Mouse (Mus musculus) adrenal gland, postnatal 10 days (tissue): ENCODE results near the gene Slit2. TPM values are rescaled to one million over a fixed set of nuclear protein-coding genes. Genes with fewer than 3 reads are reported as not detected.

Experiments
- DNase-seq: peaks from one replicate; pipeline ENCODE4 v3.0.0; 2021; ENCODE audit warnings: mixed read lengths
- long read RNA-seq, 2 experiments: library from polyadenylated mRNA; stranded (forward); transcript quantifications; one replicate each; pipeline ENCODE4 v2.0.0; 2021
- total RNA-seq, 2 experiments: library from RNA; stranded (reverse); gene quantifications; 2 replicates each; pipeline ENCODE4 v1.2.3; 2021

Gene Slit2
- 10 to 100 TPM; 10.8 to 22.4 TPM for total RNA-seq
- long read RNA-seq, experiment 1, partial matches to known transcripts: 1 of 3 reads
- long read RNA-seq, experiment 1, other reads (novel, unspliced or antisense): 2 of 3 reads
- long read RNA-seq, experiment 2, partial matches to known transcripts: 0 of 2 reads
- long read RNA-seq, experiment 2, other reads (novel, unspliced or antisense): 1 of 2 reads

DNA sequence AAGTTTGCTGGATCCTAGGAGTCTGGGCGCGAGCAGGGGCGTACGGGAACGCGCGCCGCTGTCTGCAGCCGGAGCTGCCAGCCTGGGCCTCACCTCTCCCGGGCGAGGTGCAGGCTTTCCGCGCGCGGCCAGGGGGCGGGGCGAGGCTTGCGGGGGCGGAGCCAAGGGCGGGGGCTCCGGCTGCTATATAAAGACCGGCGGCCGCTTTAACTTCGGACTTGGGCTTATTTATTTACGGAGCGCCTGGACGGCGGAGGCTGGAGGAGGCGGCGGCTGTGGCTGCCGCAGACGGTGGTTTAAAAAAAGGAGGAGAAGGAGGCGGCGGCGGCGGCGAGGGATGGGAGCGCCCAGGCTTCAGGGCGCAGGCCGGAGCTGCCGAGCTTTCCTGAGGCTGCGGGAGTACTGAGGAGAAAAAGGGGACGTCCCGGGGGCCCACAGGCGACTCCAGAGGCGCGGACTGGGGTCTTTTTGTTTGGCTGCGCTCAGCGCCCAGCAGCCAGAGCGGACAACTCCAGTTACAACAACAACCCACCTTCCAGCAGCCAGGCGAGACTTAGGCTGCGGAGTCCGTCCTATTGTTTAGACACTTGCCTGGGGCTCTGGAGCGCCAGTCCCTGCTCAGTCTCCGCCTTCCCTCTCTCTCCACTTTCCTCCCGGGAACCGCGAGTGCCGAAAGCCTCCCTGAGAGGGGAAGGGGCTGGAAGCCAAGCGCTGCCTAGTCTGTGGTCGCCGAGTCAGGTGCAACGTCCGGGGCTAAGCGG is at the start of gene Slit2:
Gene Slit2 (plus strand): TSS at position 198 of the 761 bp plus-strand sequence.
- DNase-seq: peak; percentile 96

GRCm38 (mm10) chr5:47938586-47939372 is 44.2 kb upstream of the Slit2 start:
- DNase-seq: no peak

DNA sequence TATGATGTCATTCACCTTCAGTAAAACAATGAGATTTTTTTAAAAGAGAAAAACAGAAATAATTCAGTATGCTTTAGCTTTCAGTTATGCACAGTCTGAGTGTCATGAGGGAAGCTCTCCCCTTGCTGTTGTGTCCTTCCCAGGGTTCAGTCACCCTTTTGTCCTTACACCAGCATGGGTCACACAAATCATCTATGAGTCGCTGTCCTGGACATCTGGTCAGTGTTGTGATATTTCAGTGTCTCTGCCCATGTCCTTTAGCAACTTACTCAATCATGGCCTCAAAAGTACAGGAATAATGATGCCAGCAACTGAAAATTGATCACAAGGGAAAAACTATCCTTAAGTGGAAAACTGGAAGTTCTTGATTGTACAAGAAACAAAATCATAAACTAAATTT is 26.5 kb upstream of the Slit2 start:
- peak; percentile 8 for DNase-seq

DNA sequence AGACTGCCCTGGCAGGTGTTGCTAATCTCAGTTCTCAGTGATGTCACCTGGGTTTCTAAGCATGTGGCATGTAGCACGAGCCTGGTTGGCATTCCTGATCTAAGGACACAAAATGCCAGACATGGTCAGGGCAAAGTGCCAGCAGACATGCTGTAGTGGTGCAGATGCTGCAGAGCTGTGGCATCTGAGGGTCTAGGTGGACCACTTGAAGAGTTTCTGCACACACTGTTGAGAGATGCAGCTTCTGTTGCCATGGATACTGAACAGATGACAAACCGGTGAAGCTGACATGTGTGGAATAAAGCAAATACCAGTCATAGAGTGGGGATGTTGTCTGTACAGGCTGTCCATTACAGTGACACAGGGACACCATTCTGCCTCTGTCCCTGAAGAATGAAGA is 7.1 kb upstream of the Slit2 start:
- no peak for DNase-seq

DNA sequence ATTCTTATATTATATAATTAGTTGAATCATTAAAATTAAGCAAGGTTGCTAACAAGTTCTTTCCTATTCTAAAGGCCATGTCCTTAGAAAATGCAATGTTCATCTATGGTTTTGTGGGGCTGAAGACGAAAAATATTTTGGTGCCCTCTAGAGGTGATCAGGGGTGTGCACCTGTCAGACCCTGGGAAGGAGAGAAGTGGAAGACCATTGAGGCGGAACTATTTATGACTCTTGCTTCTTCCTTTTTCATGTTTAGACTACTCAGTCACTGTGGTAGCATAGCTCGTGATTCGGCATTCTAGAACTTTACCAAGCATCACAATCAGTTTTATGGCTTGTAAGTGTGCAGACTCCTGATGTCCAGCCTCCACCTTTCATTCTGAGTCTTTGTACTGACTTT is 3.6 kb upstream of the Slit2 start:
- DNase-seq: peak; percentile 26

- no peak for DNase-seq
These were observed 2.5 kb upstream of the Slit2 start for GRCm38 (mm10) chr5:47980459-47980858.

DNA sequence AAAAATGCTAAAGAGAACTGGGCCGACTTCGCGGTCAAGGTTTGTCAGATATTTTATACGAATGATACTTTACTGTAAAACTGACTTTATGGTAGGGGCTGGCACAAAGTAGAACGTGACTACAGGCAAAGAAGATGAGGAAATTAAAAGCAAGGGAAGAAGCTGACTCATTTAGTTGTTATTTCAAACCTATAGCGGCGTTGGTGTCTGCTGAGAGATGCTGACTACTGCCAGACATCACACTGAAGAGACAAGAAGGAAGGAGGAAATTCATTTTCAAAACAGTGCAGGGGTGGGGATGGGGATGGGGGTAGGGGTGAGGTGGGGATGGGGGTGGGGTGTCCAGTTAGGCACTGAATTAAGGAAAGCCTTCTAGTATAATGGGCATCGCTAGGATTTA is 987 bp upstream of the Slit2 start:
- DNase-seq: no peak

DNA sequence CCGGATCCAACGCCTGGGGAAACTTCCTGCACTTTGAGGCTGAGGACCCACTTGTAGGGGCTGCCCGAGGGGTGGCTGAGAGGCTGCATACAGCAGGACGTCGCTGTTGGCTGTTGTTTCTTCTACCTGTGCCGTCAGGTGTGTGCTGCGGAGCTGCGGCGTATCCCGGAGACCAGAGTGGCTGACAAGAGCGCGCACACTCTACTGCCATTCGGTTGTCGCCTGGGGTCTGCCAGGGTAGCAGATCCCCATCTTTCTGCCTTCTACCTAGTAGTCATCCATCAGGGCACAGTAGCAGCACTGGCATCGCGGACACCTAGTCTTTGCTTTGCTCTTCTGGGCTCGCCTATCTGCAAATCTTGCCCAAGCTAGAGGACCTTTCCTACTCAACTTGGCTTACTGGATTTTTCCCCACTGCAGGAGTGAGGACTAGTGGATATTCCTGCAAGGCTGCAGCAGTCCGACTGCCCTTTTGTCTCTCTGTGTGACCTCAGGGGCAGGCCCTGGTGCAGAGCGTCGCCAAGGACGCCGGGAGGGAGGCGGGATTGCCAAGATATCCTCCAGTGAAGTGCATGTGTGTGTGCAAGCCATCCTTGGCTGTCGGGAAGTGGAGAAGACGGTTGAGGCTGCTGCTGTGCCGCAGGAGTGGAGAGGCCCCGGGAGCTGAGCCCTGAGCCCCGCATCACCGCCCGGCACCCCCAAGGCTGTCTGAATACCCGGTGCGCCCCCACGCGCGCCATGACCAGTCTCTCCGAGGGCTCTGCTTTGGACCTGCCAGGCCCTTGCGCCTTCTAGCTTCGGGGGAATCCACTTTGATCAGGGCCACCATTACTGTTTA is 1.0 kb downstream of the Slit2 start:
- peak; percentile 31 for DNase-seq

DNA sequence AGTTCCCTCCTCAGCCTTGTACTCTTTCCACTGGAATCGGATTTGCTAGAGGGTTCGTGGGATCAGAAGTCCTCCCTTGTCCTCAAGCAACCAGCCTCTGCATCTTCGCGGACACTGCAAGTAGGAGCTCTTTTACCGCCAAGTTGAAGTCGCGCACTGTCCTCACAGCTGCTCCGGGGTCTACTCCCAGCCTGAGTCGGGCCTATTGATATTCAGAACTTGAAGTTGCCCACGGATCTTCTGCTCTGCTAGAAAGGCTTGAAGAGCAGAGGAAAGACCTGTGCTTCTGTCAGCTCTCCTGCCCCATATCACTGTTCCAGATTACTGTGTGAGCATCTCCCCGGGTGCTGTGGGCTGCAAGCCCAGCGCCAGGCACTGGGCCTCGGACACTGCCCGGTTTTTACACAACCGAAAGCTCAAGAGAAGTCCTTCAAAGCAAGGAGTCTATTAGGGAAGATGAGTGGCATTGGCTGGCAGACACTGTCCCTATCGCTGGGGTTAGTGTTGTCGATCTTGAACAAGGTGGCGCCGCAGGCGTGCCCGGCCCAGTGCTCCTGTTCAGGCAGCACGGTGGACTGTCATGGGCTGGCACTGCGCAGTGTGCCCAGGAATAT is 1.8 kb downstream of the Slit2 start:
- DNase-seq: peak; percentile 7

DNA sequence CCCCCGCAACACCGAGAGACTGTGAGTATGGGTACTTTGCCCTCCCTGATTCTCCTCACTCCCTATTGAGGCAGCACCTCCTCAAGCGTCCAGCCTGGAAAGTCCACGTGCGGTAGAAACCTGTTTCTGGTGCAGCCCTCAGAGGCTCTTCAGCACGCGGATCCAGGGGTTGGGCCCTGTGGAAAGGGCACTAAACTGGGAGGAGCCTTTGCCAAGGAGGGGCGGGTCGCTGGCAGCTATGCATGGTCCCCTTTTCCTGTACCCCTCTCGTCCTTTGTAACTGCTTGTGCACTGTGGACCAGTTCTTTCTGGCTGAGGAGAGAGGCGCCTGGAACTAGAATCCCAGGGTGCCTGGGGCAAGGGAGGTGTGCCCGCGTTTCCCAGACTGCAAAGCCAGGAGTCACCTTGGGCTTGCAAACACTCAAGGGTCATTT is 2.3 kb downstream of the Slit2 start:
- peak; percentile 24 for DNase-seq

GRCm38 (mm10) chr5:47985901-47986670 is 3.1 kb downstream of the Slit2 start:
- peak; percentile 23 for DNase-seq

DNA sequence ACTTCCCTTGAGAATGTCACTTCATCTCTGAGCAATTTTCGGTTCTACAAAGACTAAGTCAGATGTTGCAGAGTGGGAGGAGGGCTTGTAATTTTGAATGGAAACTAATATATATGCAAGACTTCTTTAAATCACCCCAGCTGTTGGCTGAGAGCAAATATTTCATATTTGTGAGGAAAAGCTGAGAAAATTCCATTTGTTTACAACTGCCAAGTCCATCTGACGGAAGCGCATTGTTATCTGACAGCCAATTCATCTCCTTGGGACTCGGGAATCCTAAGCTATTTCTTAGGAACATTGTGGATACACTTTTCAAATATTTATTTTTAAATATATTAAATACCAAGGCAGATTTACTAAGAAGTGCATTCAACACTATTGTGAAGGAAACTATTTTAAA is 8.0 kb downstream of the Slit2 start:
- DNase-seq: no peak

GRCm38 (mm10) chr5:48003708-48004415 is 20.9 kb downstream of the Slit2 start:
- DNase-seq: no peak

DNA sequence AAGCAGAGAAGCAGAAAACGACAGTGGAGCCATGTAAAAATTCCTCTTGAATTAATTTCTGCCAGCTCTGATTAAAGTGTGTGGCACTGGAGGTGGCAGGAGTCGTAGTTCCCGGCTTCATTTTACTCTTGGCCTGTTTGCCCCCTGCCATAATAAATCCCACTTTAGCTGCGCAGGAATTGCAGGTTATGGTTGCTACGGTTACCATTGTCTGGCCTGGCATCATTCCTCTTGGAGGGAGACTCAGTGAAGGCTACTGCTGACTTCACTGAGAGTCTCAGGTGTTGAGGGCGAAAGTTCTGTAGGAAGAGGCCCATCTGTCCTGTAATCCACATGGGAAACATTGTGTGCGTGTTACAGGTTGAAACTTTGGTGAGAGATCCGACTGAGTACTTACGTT is 22.6 kb downstream of the Slit2 start:
- no peak for DNase-seq

DNA sequence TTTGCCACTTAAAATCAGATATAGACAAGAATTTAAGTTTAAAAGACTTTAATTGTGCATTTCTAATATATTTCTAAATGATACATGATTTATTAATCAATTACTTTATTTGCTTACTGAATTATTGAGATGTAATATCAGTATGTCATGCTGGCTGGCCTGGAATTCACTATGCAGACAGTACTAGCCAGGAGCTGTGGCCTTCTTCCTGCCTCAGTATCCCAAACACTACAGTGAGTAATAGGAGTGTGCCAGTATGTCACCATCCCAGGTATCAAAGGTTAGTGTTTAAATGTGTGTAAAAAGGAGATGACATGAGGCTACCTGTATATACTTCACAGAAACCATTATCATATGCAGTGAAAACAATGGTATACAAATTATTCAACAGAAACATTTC is 23.1 kb downstream of the Slit2 start:
- DNase-seq: no peak

DNA sequence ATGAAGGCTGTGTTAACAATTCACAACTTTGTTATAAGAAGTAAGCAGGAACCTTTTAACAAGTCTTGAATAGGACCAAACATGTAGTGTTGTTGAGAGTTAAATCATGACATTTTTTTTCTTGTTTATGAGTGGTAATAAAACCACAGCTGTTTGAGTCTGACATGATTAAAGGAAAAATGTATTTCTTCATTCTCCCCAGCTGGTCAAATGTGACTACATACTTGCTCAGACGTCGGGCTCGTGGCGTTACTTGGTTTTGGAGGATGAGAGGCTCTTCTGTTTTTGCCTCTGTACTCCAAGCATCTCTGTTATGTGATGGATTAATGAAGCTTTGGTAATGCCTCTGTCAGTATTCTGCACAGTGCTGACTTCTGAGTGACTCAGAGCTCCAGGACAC is 40.5 kb downstream of the Slit2 start:
- no peak for DNase-seq

GRCm38 (mm10) chr5:48034875-48035274 is 51.9 kb downstream of the Slit2 start:
- no peak for DNase-seq

DNA sequence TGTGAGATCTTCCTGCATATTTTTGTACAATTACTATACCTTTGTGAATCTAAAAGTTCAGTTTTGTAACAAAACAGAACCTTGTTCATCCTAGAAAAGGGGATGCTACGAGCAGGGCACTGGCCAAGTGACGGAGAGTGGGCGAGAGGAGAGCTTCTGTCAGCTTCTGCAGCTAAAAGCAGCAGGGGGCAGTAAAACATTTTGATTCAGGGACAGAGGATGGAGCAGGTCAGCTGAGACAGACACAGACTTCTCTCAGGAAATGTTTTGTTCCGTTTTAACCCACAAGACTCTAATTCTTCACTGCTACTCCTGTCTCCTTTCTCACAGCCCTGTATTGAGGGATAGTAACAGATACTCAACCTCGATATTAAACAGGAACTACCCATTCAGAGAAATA is 55.1 kb downstream of the Slit2 start:
- DNase-seq: peak; percentile 16

DNA sequence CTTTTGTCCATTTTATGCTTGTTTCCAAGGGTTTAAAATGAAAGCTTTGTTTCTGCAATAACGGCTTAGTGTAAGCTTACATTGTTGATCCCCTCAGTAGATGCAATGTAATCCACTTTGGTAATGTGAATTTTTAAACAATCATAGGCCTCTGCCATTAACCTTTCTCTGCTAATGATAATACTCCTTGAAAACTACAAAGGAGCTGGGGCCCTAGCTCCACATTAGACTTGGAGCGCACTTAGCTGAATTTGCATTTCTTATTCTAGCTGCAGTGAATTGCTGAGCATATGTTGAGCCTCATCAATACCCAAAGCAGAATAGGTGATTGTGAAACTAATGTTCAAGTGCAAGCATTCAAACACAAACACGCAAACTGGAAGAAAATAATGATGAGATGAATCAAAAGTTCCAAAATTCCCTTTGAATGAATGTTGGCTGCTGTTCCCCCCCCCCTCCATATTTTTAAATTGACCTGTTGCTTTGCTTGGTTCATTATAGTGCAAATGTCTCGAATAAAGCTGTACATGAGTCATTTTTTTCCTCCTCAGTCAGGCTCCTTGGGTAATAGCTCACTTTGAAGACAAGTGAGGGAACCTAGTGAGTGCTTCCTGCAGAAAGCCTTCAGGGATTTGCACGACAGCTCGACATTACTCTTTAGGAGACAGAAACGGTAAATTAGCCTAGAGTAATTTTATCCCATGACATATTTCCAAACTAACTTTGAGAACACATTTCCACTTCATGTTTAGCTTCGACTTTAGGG is 66.2 kb downstream of the Slit2 start:
- no peak for DNase-seq
